Mouse (Mus musculus) left cerebral cortex, adult 2 months (tissue): ENCODE measurements around the gene Olfr187. TPM values are rescaled to one million over a fixed set of nuclear protein-coding genes. Genes with fewer than 3 reads are reported as not detected.
"Not testable (repeated sequence)": the region's sequence is repeated elsewhere in the genome, so short reads cannot be mapped to it uniquely, and the experiment has no call there.

Experiments used
- DNase-seq, 2 experiments: peaks; one replicate each; pipeline ENCODE4 v3.0.0; 2021 to 2022; ENCODE audit warnings: low spot score in 2 of 2, mixed read lengths in 1 of 2; ENCODE audit errors: extremely low spot score in 1 of 2
- H3K27ac ChIP-seq: fragments of 200-600 bp; 2 replicates; pipeline ENCODE4 v1.8.1; 2022
- H3K4me3 ChIP-seq: fragments of 200-600 bp; 2 replicates; pipeline ENCODE4 v1.8.1; 2022
- CTCF ChIP-seq: fragments of 200-600 bp; IDR thresholded peaks from 2 replicates; pipeline ENCODE4 v1.8.1; 2022; ENCODE audit warnings: antibody characterized with exemption, mild to moderate bottlenecking, moderate library complexity
- intact Hi-C: fragments of 180-260 bp; cut with DNase I; formaldehyde crosslinking; loops from one replicate; pipeline ENCODE4 v1.15.1; 2025
- long read RNA-seq, 2 experiments: library from polyadenylated mRNA; stranded (forward); transcript quantifications; one replicate each; pipeline ENCODE4 v2.0.0; 2021; ENCODE audit warnings: borderline mapping rate in 2 of 2
- total RNA-seq, 2 experiments: library from RNA; stranded (reverse); gene quantifications; 2 replicates each; pipeline ENCODE4 v1.2.3; 2021

Olfr187 gene
- total RNA-seq, result not detected
- long read RNA-seq, experiment 1, result 0 reads
- long read RNA-seq, experiment 2, result 0 reads

- Histone ChIP-seq H3K4me3 (no peak within 1 kb of the TSS), H3K27ac (no peak within 1 kb of the TSS)
- no peak for TF ChIP-seq CTCF
- no peak for DNase-seq
- intact Hi-C loops, result no loop called here
Observed at GRCm38 (mm10) chr16:59039710-59040109, at the start of gene Olfr187. Olfr187 (minus strand) TSS chr16:59039767.

- H3K4me3 ChIP-seq, intact Hi-C loops: not testable (repeated sequence)
Observed at GRCm38 (mm10) chr16:59081113-59081512, 41.5 kb upstream of the Olfr187 start.

GRCm38 (mm10) chr16:59077905-59078304 is 38.3 kb upstream of the Olfr187 start, which contains the start of gene Olfr190:
Olfr190 (minus strand) TSS chr16:59078005.
- no peak for TF ChIP-seq CTCF
- Histone ChIP-seq H3K4me3 (no peak within 1 kb of the TSS), H3K27ac (no peak within 1 kb of the TSS)
- intact Hi-C loops, result no loop called here
- no peak for DNase-seq

More at GRCm38 (mm10) chr16:59081113-59081512, 41.5 kb upstream of the Olfr187 start:
- not testable (repeated sequence) for H3K27ac ChIP-seq, DNase-seq

GRCm38 (mm10) chr16:59073520-59073919 is 34.0 kb upstream of the Olfr187 start:
- intact Hi-C loops, result no loop called here
- Histone ChIP-seq H3K27ac (no peak overlapping the region), H3K4me3 (no peak overlapping the region)
- no peak for TF ChIP-seq CTCF
- no peak for DNase-seq

- intact Hi-C loops, result no loop called here
- Histone ChIP-seq H3K4me3 (no peak overlapping the region), H3K27ac (no peak overlapping the region)
- no peak for DNase-seq
- TF ChIP-seq CTCF, result no peak
Observed at GRCm38 (mm10) chr16:59071755-59072154, 32.2 kb upstream of the Olfr187 start.

- DNase-seq, H3K4me3 ChIP-seq, H3K27ac ChIP-seq, intact Hi-C loops: not testable (repeated sequence)
Observed at GRCm38 (mm10) chr16:59062411-59062810, 22.8 kb upstream of the Olfr187 start.

- H3K27ac ChIP-seq, H3K4me3 ChIP-seq, DNase-seq, intact Hi-C loops: not testable (repeated sequence)
Observed at GRCm38 (mm10) chr16:59049286-59049685, 9.7 kb upstream of the Olfr187 start.

GRCm38 (mm10) chr16:59048860-59049259 is 9.3 kb upstream of the Olfr187 start:
- intact Hi-C loops, result no loop called here
- no peak for DNase-seq
- Histone ChIP-seq H3K27ac (no peak overlapping the region), H3K4me3 (no peak overlapping the region)
- TF ChIP-seq CTCF, result no peak

GRCm38 (mm10) chr16:59047579-59047978 is 8.0 kb upstream of the Olfr187 start:
- no peak for TF ChIP-seq CTCF
- no peak overlapping the region for H3K4me3 ChIP-seq
- no peak for DNase-seq
- intact Hi-C loops, result no loop called here
- H3K27ac ChIP-seq, result no peak overlapping the region

- no peak overlapping the region for H3K4me3 ChIP-seq
- H3K27ac ChIP-seq, result no peak overlapping the region
- DNase-seq, result no peak
- intact Hi-C loops, result no loop called here
- no peak for TF ChIP-seq CTCF
Observed at GRCm38 (mm10) chr16:59045835-59046234, 6.3 kb upstream of the Olfr187 start.

GRCm38 (mm10) chr16:59030191-59030590 is 9.4 kb downstream of the Olfr187 start, which contains the start of gene Olfr186:
Olfr186 (minus strand) TSS chr16:59030291.
- Histone ChIP-seq H3K4me3 (no peak within 1 kb of the TSS), H3K27ac (no peak within 1 kb of the TSS)
- no peak for TF ChIP-seq CTCF
- intact Hi-C loops, result no loop called here
- no peak for DNase-seq

- no peak overlapping the region for H3K4me3 ChIP-seq
- H3K27ac ChIP-seq, result no peak overlapping the region
- DNase-seq, result no peak
- no peak for TF ChIP-seq CTCF
- intact Hi-C loops, result no loop called here
Observed at GRCm38 (mm10) chr16:59013357-59014018, 26.1 kb downstream of the Olfr187 start.

GRCm38 (mm10) chr16:59007146-59007545 is 32.4 kb downstream of the Olfr187 start:
- Histone ChIP-seq H3K4me3 (no peak overlapping the region), H3K27ac (no peak overlapping the region)
- DNase-seq, result no peak
- no peak for TF ChIP-seq CTCF
- intact Hi-C loops, result no loop called here
